Comparison of ENCODE assay signal across 8 mouse cellular contexts in the genomic region with DNA sequence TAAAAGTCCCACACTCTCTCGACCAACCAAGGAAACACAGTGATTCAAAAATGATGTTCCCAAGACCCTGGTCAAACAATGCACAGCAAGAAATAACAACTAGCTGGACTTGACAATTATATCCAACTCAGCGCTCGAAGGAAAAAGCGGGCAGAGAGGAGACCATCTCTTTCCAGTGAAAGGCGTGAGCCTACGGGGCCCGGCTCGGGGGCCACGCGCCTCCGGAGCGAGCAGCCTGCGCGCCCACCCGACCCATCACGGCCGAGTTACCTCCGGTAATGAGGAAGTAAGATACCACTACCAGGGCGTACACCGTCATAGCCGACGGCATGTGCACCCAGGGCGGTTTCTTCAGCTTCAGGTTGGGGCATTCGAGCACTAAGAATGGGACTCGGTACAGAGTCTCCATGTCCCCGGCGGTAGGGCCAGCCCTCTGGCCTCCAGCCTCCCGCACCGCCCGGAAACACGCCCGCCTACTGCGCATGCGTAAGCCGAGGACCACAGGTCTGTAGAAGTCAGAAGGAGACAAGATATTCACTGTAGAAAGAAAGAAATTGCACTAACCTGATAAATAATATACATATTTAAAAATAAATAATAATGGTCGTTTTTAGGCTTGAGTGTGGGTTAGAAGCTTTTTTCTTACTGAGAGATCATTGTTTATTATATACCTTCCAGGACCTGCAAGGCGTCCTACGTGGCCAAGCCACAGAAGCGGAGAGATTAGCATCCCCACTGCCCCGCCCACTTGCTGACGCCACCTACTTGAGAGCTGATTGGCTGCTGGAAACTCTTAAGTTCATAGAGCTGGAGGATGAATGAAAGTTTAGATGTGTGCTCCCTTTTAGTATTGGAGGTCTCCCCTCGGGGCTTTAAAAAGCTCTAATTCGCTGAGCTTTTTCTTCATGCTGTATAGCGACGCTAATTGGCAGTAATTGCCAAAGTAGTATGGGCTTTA. TPM values are rescaled to one million over a fixed set of nuclear protein-coding genes. Genes with fewer than 3 reads are reported as not detected.
DNase-seq lines count a peak whose midpoint lies in the region; ATAC-seq lines count a peak whose summit lies in the region.

A gene (minus strand): TSS at position 478 of the 958 bp plus-strand sequence.

- under 1% methylated on average over 45 of the region's 45 CpGs for WGBS in heart, embryonic 14.5 days
- WGBS in liver, embryonic 13.5 days (ENCODE audit: insufficient replicate concordance) = under 1% methylated on average over 45 of the region's 45 CpGs
- under 1% methylated on average over 45 of the region's 45 CpGs for WGBS in stomach, embryonic 16.5 days

- H3K4me2 ChIP-seq in heart, embryonic 14.5 days (ENCODE audit: low read length) = peak within 1 kb of the TSS; percentile 73
- H3K4me2 ChIP-seq in liver, embryonic 13.5 days = peak within 1 kb of the TSS; percentile 85
- peak within 1 kb of the TSS; percentile 66 for H3K4me2 ChIP-seq in stomach, embryonic 16.5 days (ENCODE audit: low read depth, low read length)

- H3K27ac ChIP-seq in heart, embryonic 14.5 days (replicated peaks in 1 of 2; ENCODE audit: control insufficient read depth in 1 of 2, insufficient read depth in 1 of 2, low read depth in 2 of 2, low read length in 2 of 2) = peak within 1 kb of the TSS; percentile 81 to 90
- H3K27ac ChIP-seq in liver, embryonic 13.5 days = peak within 1 kb of the TSS; percentile 88
- H3K27ac ChIP-seq in stomach, embryonic 16.5 days (ENCODE audit: low read length) = peak within 1 kb of the TSS; percentile 91

- H3K9me3 ChIP-seq in heart, embryonic 14.5 days (ENCODE audit: control insufficient read depth, low read length) = no peaks in the 10 kb centered on the region
- H3K9me3 ChIP-seq in liver, embryonic 13.5 days (replicated peaks) = no peaks in the 10 kb centered on the region
- no peaks in the 10 kb centered on the region for H3K9me3 ChIP-seq in stomach, embryonic 16.5 days (replicated peaks; ENCODE audit: control insufficient read depth, low read length)

- peak within 1 kb of the TSS; percentile 66 to 91 for H3K4me3 ChIP-seq in heart, embryonic 14.5 days (ENCODE audit: control insufficient read depth in 1 of 2, insufficient read depth in 1 of 2, low read depth in 1 of 2, low read length in 2 of 2)
- peak within 1 kb of the TSS; percentile 86 for H3K4me3 ChIP-seq in liver, embryonic 13.5 days (replicated peaks)
- peak within 1 kb of the TSS; percentile 95 for H3K4me3 ChIP-seq in stomach, embryonic 16.5 days (replicated peaks; ENCODE audit: low read length)

- peak within 1 kb of the TSS; percentile 93 for H3K9ac ChIP-seq in heart, embryonic 14.5 days (ENCODE audit: low read length)
- peak within 1 kb of the TSS; percentile 88 for H3K9ac ChIP-seq in liver, embryonic 13.5 days
- peak within 1 kb of the TSS; percentile 96 for H3K9ac ChIP-seq in stomach, embryonic 16.5 days (ENCODE audit: low read length)

- DNase-seq in c-Kit-negative CD71-positive TER-119-positive erythroid progenitor cells, embryonic 14.5 days (ENCODE audit: low read depth, low spot score) = peak; percentile 97
- peak; percentile 96 for DNase-seq in fibroblast of lung, adult 2 months (ENCODE audit: low read depth)
- peak; percentile 97 for DNase-seq in kidney, postnatal 14 days
- DNase-seq in liver, embryonic 13.5 days = peak; percentile 95
- peak; percentile 93 for DNase-seq in neural tube, embryonic 10.5 days (ENCODE audit: extremely low spot score, low spot score)

- peaks cover 7% of the 10 kb centered on the region; the same call in 1 of the 2 replicates for H3K36me3 ChIP-seq in heart, embryonic 14.5 days (ENCODE audit: control insufficient read depth, insufficient read depth, low read length)
- H3K36me3 ChIP-seq in liver, embryonic 13.5 days = peaks cover 9% of the 10 kb centered on the region
- no peaks in the 10 kb centered on the region for H3K36me3 ChIP-seq in stomach, embryonic 16.5 days (ENCODE audit: control insufficient read depth, insufficient read depth, low read length)

- no peaks in the 10 kb centered on the region for H3K27me3 ChIP-seq in heart, embryonic 14.5 days (ENCODE audit: control insufficient read depth, insufficient read depth, low read length)
- no peaks in the 10 kb centered on the region for H3K27me3 ChIP-seq in liver, embryonic 13.5 days
- no peaks in the 10 kb centered on the region for H3K27me3 ChIP-seq in stomach, embryonic 16.5 days (ENCODE audit: control insufficient read depth, insufficient read depth, low read length)

- H3K4me1 ChIP-seq in heart, embryonic 14.5 days (ENCODE audit: control insufficient read depth in 2 of 2, insufficient read depth in 2 of 2, low read length in 2 of 2) = peaks cover 3 to 13% of the 10 kb centered on the region in 2 experiments
- peaks cover 26% of the 10 kb centered on the region for H3K4me1 ChIP-seq in liver, embryonic 13.5 days (replicated peaks)
- peaks cover 13% of the 10 kb centered on the region for H3K4me1 ChIP-seq in stomach, embryonic 16.5 days (ENCODE audit: control insufficient read depth, insufficient read depth, low read length)

- peak; percentile 96 for ATAC-seq in CD4-positive, CD25-positive, alpha-beta regulatory T cell, adult 4 months
- peak; percentile 96 for ATAC-seq in heart, embryonic 14.5 days (ENCODE audit: insufficient number of reproducible peaks, insufficient read depth, low FRiP score, low read depth)
- peak; percentile 96 for ATAC-seq in liver, embryonic 13.5 days (ENCODE audit: low read depth)
- peak; percentile 96 for ATAC-seq in stomach, embryonic 16.5 days (ENCODE audit: insufficient read depth, low FRiP score)

RNA-seq across cellular contexts. Expression of the gene that starts here (rescaled TPM):
- polyA plus RNA-seq in CD4-positive, CD25-positive, alpha-beta regulatory T cell, adult 4 months (2017; shearing (Covaris generic)) = 100 to 1,000 TPM; 173 TPM
- 240 and 244 TPM in 2 replicates for polyA plus RNA-seq in heart, embryonic 14.5 days (2014; fragmentation: Nextera tagmentation; extraction: Ambion mirVana)
- 226 and 234 TPM in 2 replicates for polyA plus RNA-seq in liver, embryonic 13.5 days (2015; fragmentation: Nextera tagmentation; extraction: Ambion mirVana)
- polyA plus RNA-seq in stomach, embryonic 16.5 days (2015; fragmentation: Nextera tagmentation; extraction: Ambion mirVana) = 396 and 400 TPM in 2 replicates

Comparison
In these comparisons a context has a peak if more than half of its experiments do, and no peak if none do; other contexts are left out.
1. Peak in every context shown above with its lines: DNase-seq, ATAC-seq, H3K4me3 ChIP-seq and H3K27ac ChIP-seq.